Comparison of ENCODE assay signal across 8 mouse cellular contexts in the genomic region with DNA sequence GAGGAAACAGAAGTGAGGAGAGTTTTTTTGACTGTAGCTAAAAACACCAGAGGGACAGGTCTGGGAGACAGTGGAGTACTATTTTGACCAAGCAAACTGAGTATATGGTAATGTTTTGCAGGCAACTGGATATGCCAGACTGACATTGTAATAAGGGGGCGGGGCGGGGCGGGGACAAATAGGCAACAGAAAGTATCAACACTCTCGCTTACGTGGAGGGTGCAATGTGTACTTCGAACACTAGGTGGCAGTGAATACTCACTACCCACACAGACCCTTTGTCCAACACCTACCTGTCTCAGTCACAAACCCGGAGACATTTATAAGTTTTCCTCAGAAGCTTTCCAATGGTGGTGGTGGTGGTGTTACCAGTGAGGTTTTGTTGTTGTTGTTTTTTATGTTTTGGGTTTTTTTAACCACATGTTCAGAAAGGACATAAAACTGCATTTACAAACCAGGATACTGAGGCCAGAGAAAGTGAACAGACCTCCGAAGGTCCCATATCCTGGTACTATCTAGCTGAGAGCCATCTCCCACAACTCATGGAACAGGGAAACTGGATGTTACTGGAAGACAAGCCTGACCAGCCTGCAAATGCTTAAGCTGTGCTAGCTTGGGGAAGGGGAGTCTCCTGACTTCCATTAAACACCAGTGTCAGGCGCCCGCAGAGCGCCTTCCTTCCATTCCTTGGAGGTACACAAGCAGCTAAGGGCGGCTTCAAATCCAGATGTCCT.
DNase-seq lines count a peak whose midpoint lies in the region; ATAC-seq and TF ChIP-seq lines count a peak whose summit lies in the region.

No protein-coding gene starts in this region.

- H3K4me3 ChIP-seq in forebrain, embryonic 10.5 days, result no peak overlapping the region
- no peak overlapping the region for H3K4me3 ChIP-seq in heart, postnatal 0 days (ENCODE audit: low read depth, low read length)
- no peak overlapping the region for H3K4me3 ChIP-seq in liver, embryonic 14.5 days (ENCODE audit: insufficient read depth in 1 of 2, low read depth in 2 of 2, low read length in 2 of 2)
- no peak overlapping the region for H3K4me3 ChIP-seq in neural tube, embryonic 13.5 days

- 32% methylated on average over 12 of the region's 12 CpGs for WGBS in forebrain, embryonic 10.5 days
- WGBS in heart, postnatal 0 days, result 30% methylated on average over 12 of the region's 12 CpGs
- WGBS in liver, embryonic 14.5 days (ENCODE audit: insufficient replicate concordance), result 33% methylated on average over 12 of the region's 12 CpGs
- WGBS in neural tube, embryonic 13.5 days, result 32% methylated on average over 12 of the region's 12 CpGs

- no peak overlapping the region for H3K4me2 ChIP-seq in heart, postnatal 0 days (ENCODE audit: low read depth, low read length)
- no peak overlapping the region for H3K4me2 ChIP-seq in liver, embryonic 14.5 days (ENCODE audit: low read depth)
- peak overlapping the region; percentile 27; the same call in 1 of the 2 replicates for H3K4me2 ChIP-seq in neural tube, embryonic 13.5 days

- TF ChIP-seq CTCF in heart, postnatal 0 days (IDR thresholded peaks at IDR 0.05; ENCODE audit: low read depth), result peak; percentile 87
- TF ChIP-seq CTCF in liver, embryonic 14.5 days (IDR thresholded peaks at IDR 0.05; ENCODE audit: low read depth), result peak; percentile 84

- DNase-seq in CD8-positive naive resting alpha-beta T cell, adult 2 months (ENCODE audit: low read depth in 2 of 2, low spot score in 2 of 2), result peak; percentile 37 to 59
- peak; percentile 90 for DNase-seq in brain, adult 2 months (ENCODE audit: low read depth, low spot score)
- peak; percentile 72 for DNase-seq in forebrain, embryonic 10.5 days (ENCODE audit: extremely low spot score, low spot score)
- DNase-seq in heart, postnatal 0 days (ENCODE audit: low spot score), result peak; percentile 43
- DNase-seq in kidney, postnatal 4 days, result peak; percentile 78 to 85
- peak; percentile 54 to 57 (median 54) for DNase-seq in liver, embryonic 14.5 days (ENCODE audit: low read depth in 3 of 3, low spot score in 3 of 3)
- peak; percentile 14 to 39 for DNase-seq in thymus, adult 18-20 months

- peak; percentile 59 for ATAC-seq in heart, postnatal 0 days (ENCODE audit: insufficient read depth, low read depth)
- ATAC-seq in liver, embryonic 14.5 days (ENCODE audit: insufficient read depth), result no peak
- ATAC-seq in neural tube, embryonic 13.5 days (ENCODE audit: low read depth), result peak; percentile 74

- H3K4me1 ChIP-seq in forebrain, embryonic 10.5 days, result peaks cover 41% of the 10 kb centered on the region
- no peaks in the 10 kb centered on the region for H3K4me1 ChIP-seq in heart, postnatal 0 days (ENCODE audit: control insufficient read depth, insufficient read depth)
- no peaks in the 10 kb centered on the region; a peak in 1 of 4 replicates for H3K4me1 ChIP-seq in liver, embryonic 14.5 days (replicated peaks; ENCODE audit: control insufficient read depth in 2 of 2, insufficient read depth in 2 of 2, low read length in 1 of 2)
- peaks cover 14% of the 10 kb centered on the region for H3K4me1 ChIP-seq in neural tube, embryonic 13.5 days (replicated peaks)

- no peak for TF ChIP-seq EP300 in heart, postnatal 0 days (IDR thresholded peaks at IDR 0.05; ENCODE audit: low read depth)
- no peak for TF ChIP-seq EP300 in liver, embryonic 14.5 days (IDR thresholded peaks at IDR 0.05; ENCODE audit: low read depth)

- no peak overlapping the region for H3K27ac ChIP-seq in forebrain, embryonic 10.5 days
- no peak overlapping the region for H3K27ac ChIP-seq in heart, postnatal 0 days (ENCODE audit: low read depth)
- H3K27ac ChIP-seq in liver, embryonic 14.5 days, result no peak overlapping the region
- H3K27ac ChIP-seq in neural tube, embryonic 13.5 days (replicated peaks), result no peak overlapping the region

- no peak overlapping the region for H3K9ac ChIP-seq in heart, postnatal 0 days (replicated peaks; ENCODE audit: low read depth, low read length)
- H3K9ac ChIP-seq in liver, embryonic 14.5 days (replicated peaks), result no peak overlapping the region
- peak overlapping the region; percentile 22; the same call in 1 of the 2 replicates for H3K9ac ChIP-seq in neural tube, embryonic 13.5 days

- H3K36me3 ChIP-seq in forebrain, embryonic 10.5 days (replicated peaks), result no peaks in the 10 kb centered on the region
- H3K36me3 ChIP-seq in heart, postnatal 0 days (replicated peaks; ENCODE audit: control insufficient read depth, insufficient read depth, low read length), result no peaks in the 10 kb centered on the region
- no peaks in the 10 kb centered on the region for H3K36me3 ChIP-seq in liver, embryonic 14.5 days (replicated peaks; ENCODE audit: control insufficient read depth, insufficient read depth, low read depth)
- H3K36me3 ChIP-seq in neural tube, embryonic 13.5 days, result no peaks in the 10 kb centered on the region

- H3K27me3 ChIP-seq in forebrain, embryonic 10.5 days (ENCODE audit: poor library complexity, severe bottlenecking), result peaks cover 25% of the 10 kb centered on the region
- peaks cover 12% of the 10 kb centered on the region; the same call in 1 of the 2 replicates for H3K27me3 ChIP-seq in heart, postnatal 0 days (ENCODE audit: control insufficient read depth, insufficient read depth, low read length)
- no peaks in the 10 kb centered on the region for H3K27me3 ChIP-seq in liver, embryonic 14.5 days (ENCODE audit: control insufficient read depth, insufficient read depth, low read length)
- peaks cover 3% of the 10 kb centered on the region; the same call in 1 of the 2 replicates for H3K27me3 ChIP-seq in neural tube, embryonic 13.5 days

- no peaks in the 10 kb centered on the region for H3K9me3 ChIP-seq in forebrain, embryonic 10.5 days
- H3K9me3 ChIP-seq in heart, postnatal 0 days (replicated peaks; ENCODE audit: control insufficient read depth, low read length), result no peaks in the 10 kb centered on the region
- no peaks in the 10 kb centered on the region for H3K9me3 ChIP-seq in liver, embryonic 14.5 days (ENCODE audit: control insufficient read depth, low read length)
- no peaks in the 10 kb centered on the region for H3K9me3 ChIP-seq in neural tube, embryonic 13.5 days

Comparison
In these comparisons a context has a peak if more than half of its experiments do, and no peak if none do; other contexts are left out.
1. DNase-seq: peak in every context shown above with its lines; median percentile 90 in brain, adult 2 months; 82 in kidney, postnatal 4 days; 72 in forebrain, embryonic 10.5 days; 54 in liver, embryonic 14.5 days; 48 in CD8-positive naive resting alpha-beta T cell, adult 2 months; 43 in heart, postnatal 0 days; 26 in thymus, adult 18-20 months.